In genomic region chr2:115512891-115513290, GRCm38 (mm10) we compare ENCODE assay signal across 19 mouse cellular contexts.
DNase-seq lines count a peak whose midpoint lies in the region; ATAC-seq and TF ChIP-seq lines count a peak whose summit lies in the region.
"Had no signal": no experiment of that assay in that cellular context is flagged by ENCODE, and none has a peak within 500 bp of the region (broad histone marks: within the 10 kb centered on the region; RNA-seq: fewer than 3 reads in every experiment).

No protein-coding gene starts in this region.

- H3K4me1 ChIP-seq in heart, embryonic 14.5 days (ENCODE audit: control insufficient read depth in 2 of 2, insufficient read depth in 2 of 2, low read length in 2 of 2) = peaks cover 5 to 14% of the 10 kb centered on the region in 2 experiments; a peak in 3 of 4 replicates
- H3K4me1 ChIP-seq in heart, embryonic 11.5 days (ENCODE audit: control insufficient read depth, insufficient read depth, low read length) = peaks cover 6% of the 10 kb centered on the region; the same call in 1 of the 2 replicates
- H3K4me1 ChIP-seq in lung, postnatal 0 days (ENCODE audit: insufficient read depth, low read depth, low read length) = no peaks in the 10 kb centered on the region
- H3K4me1 ChIP-seq in limb, embryonic 13.5 days = peaks cover 26% of the 10 kb centered on the region
- peaks cover 2% of the 10 kb centered on the region; the same call in 1 of the 2 replicates for H3K4me1 ChIP-seq in midbrain, embryonic 11.5 days (ENCODE audit: control insufficient read depth, insufficient read depth, low read length)

- TF ChIP-seq EP300 in lung, postnatal 0 days (IDR thresholded peaks at IDR 0.05) = no peak

- no peaks in the 10 kb centered on the region for H3K9me3 ChIP-seq in heart, embryonic 14.5 days (ENCODE audit: control insufficient read depth, low read length)
- no peaks in the 10 kb centered on the region for H3K9me3 ChIP-seq in heart, embryonic 11.5 days (replicated peaks; ENCODE audit: control insufficient read depth, low read length)
- no peaks in the 10 kb centered on the region for H3K9me3 ChIP-seq in lung, postnatal 0 days (ENCODE audit: low read length)
- H3K9me3 ChIP-seq in limb, embryonic 13.5 days = no peaks in the 10 kb centered on the region
- no peaks in the 10 kb centered on the region for H3K9me3 ChIP-seq in midbrain, embryonic 11.5 days (ENCODE audit: control insufficient read depth, low read length)
- H3K9me3 ChIP-seq: embryonic facial prominence, embryonic 13.5 days; G1E; midbrain, embryonic 12.5 days had no signal

- H3K9ac ChIP-seq in heart, embryonic 14.5 days (ENCODE audit: low read length) = no peak overlapping the region
- H3K9ac ChIP-seq in heart, embryonic 11.5 days (ENCODE audit: low read depth, low read length) = no peak overlapping the region
- no peak overlapping the region for H3K9ac ChIP-seq in lung, postnatal 0 days (replicated peaks; ENCODE audit: low read depth)
- H3K9ac ChIP-seq in limb, embryonic 13.5 days = no peak overlapping the region
- no peak overlapping the region for H3K9ac ChIP-seq in midbrain, embryonic 11.5 days (ENCODE audit: low read length)
- H3K9ac ChIP-seq: embryonic facial prominence, embryonic 13.5 days; midbrain, embryonic 12.5 days had no signal

- H3K27ac ChIP-seq in heart, embryonic 14.5 days (replicated peaks in 1 of 2; ENCODE audit: control insufficient read depth in 1 of 2, insufficient read depth in 1 of 2, low read depth in 2 of 2, low read length in 2 of 2) = peak overlapping the region; percentile 49 to 53; a peak in 3 of 4 replicates
- H3K27ac ChIP-seq in heart, embryonic 11.5 days (ENCODE audit: low read depth, low read length) = no peak overlapping the region
- no peak overlapping the region for H3K27ac ChIP-seq in lung, postnatal 0 days (ENCODE audit: low read length)
- H3K27ac ChIP-seq in limb, embryonic 13.5 days = no peak overlapping the region
- H3K27ac ChIP-seq in midbrain, embryonic 11.5 days (ENCODE audit: low read depth, low read length) = no peak overlapping the region
- H3K27ac ChIP-seq: embryonic facial prominence, embryonic 13.5 days; left cerebral cortex, adult 2 months; midbrain, embryonic 12.5 days had no signal

- H3K36me3 ChIP-seq in heart, embryonic 14.5 days (ENCODE audit: control insufficient read depth, insufficient read depth, low read length) = no peaks in the 10 kb centered on the region
- H3K36me3 ChIP-seq in heart, embryonic 11.5 days (ENCODE audit: control insufficient read depth, insufficient read depth, low read length) = no peaks in the 10 kb centered on the region
- no peaks in the 10 kb centered on the region for H3K36me3 ChIP-seq in lung, postnatal 0 days (ENCODE audit: insufficient read depth, low read length)
- no peaks in the 10 kb centered on the region for H3K36me3 ChIP-seq in limb, embryonic 13.5 days
- H3K36me3 ChIP-seq in midbrain, embryonic 11.5 days (ENCODE audit: control insufficient read depth, insufficient read depth, low read length) = no peaks in the 10 kb centered on the region
- H3K36me3 ChIP-seq: embryonic facial prominence, embryonic 13.5 days; G1E; midbrain, embryonic 12.5 days had no signal

- WGBS in heart, embryonic 14.5 days = 69% methylated on average over 8 of the region's 8 CpGs
- 60% methylated on average over 8 of the region's 8 CpGs for WGBS in heart, embryonic 11.5 days (ENCODE audit: insufficient replicate concordance)
- 40% methylated on average over 8 of the region's 8 CpGs for WGBS in lung, postnatal 0 days
- WGBS in limb, embryonic 13.5 days = 20% methylated on average over 8 of the region's 8 CpGs
- WGBS in midbrain, embryonic 11.5 days = 88% methylated on average over 8 of the region's 8 CpGs

- H3K27me3 ChIP-seq in heart, embryonic 14.5 days (ENCODE audit: control insufficient read depth, insufficient read depth, low read length) = no peaks in the 10 kb centered on the region
- H3K27me3 ChIP-seq in heart, embryonic 11.5 days (ENCODE audit: control insufficient read depth, insufficient read depth, low read length) = no peaks in the 10 kb centered on the region
- no peaks in the 10 kb centered on the region for H3K27me3 ChIP-seq in lung, postnatal 0 days (replicated peaks; ENCODE audit: insufficient read depth, low read length)
- H3K27me3 ChIP-seq in limb, embryonic 13.5 days = peaks cover 36% of the 10 kb centered on the region
- no peaks in the 10 kb centered on the region for H3K27me3 ChIP-seq in midbrain, embryonic 11.5 days (ENCODE audit: control insufficient read depth, insufficient read depth, low read length)
- H3K27me3 ChIP-seq: embryonic facial prominence, embryonic 13.5 days had no signal

- ATAC-seq in heart, embryonic 14.5 days (ENCODE audit: insufficient number of reproducible peaks, insufficient read depth, low FRiP score, low read depth) = no peak
- ATAC-seq in heart, embryonic 11.5 days (replicated peaks; ENCODE audit: insufficient number of reproducible peaks, low FRiP score, low TSS enrichment) = no peak
- ATAC-seq in lung, postnatal 0 days = no peak
- ATAC-seq in limb, embryonic 13.5 days (ENCODE audit: low FRiP score, low read depth) = peak; percentile 45; the same call in 1 of the 2 replicates
- no peak for ATAC-seq in midbrain, embryonic 11.5 days (ENCODE audit: low FRiP score)
- ATAC-seq: inflammation-experienced regulatory T-cells, adult 6 months had no signal

- TF ChIP-seq CTCF in lung, postnatal 0 days (IDR thresholded peaks at IDR 0.05) = no peak

- 0 out of 2 replicates have a peak overlapping the region, but pooled peaks have one; percentile 19 for H3K4me2 ChIP-seq in heart, embryonic 14.5 days (ENCODE audit: low read length)
- H3K4me2 ChIP-seq in heart, embryonic 11.5 days = no peak overlapping the region
- H3K4me2 ChIP-seq in lung, postnatal 0 days (replicated peaks; ENCODE audit: low read depth, low read length) = peak overlapping the region; percentile 4; the same call in 1 of the 2 replicates
- H3K4me2 ChIP-seq in limb, embryonic 13.5 days (replicated peaks) = peak overlapping the region; percentile 44
- H3K4me2 ChIP-seq in midbrain, embryonic 11.5 days = no peak overlapping the region
- H3K4me2 ChIP-seq: embryonic facial prominence, embryonic 13.5 days; midbrain, embryonic 12.5 days had no signal

- no peak for DNase-seq in lung, postnatal 0 days (ENCODE audit: low spot score)
- no peak for DNase-seq in lung, postnatal 25 days (ENCODE audit: low spot score)
- DNase-seq in frontal cortex, postnatal 14 days (ENCODE audit: low spot score in 2 of 2) = no peak
- DNase-seq in midbrain, embryonic 11.5 days (ENCODE audit: low spot score, missing footprints) = no peak
- DNase-seq: cerebellum, adult 11 months; gastrocnemius, postnatal 14 days; liver; lung, adult 2 months; right cerebral cortex, adult 18-20 months; spleen, adult 18-20 months had no signal

- H3K4me3 ChIP-seq in heart, embryonic 14.5 days (ENCODE audit: control insufficient read depth in 1 of 2, insufficient read depth in 1 of 2, low read depth in 1 of 2, low read length in 2 of 2) = no peak overlapping the region
- no peak overlapping the region for H3K4me3 ChIP-seq in heart, embryonic 11.5 days (ENCODE audit: low read depth, low read length)
- H3K4me3 ChIP-seq in lung, postnatal 0 days (ENCODE audit: low read depth, low read length) = no peak overlapping the region
- no peak overlapping the region for H3K4me3 ChIP-seq in limb, embryonic 13.5 days
- no peak overlapping the region for H3K4me3 ChIP-seq in midbrain, embryonic 11.5 days (ENCODE audit: low read depth, low read length)
- H3K4me3 ChIP-seq: embryonic facial prominence, embryonic 13.5 days; left cerebral cortex, adult 2 months; midbrain, embryonic 12.5 days; myocyte had no signal

Comparison
In these comparisons a context has a peak if more than half of its experiments do, and no peak if none do; other contexts are left out.
1. H3K27ac ChIP-seq: peak in heart, embryonic 14.5 days (2 of 2); none in heart, embryonic 11.5 days (single experiment), lung, postnatal 0 days (single experiment), limb, embryonic 13.5 days (single experiment) and midbrain, embryonic 11.5 days (single experiment).
2. H3K4me2 ChIP-seq: peak in heart, embryonic 14.5 days (single experiment), lung, postnatal 0 days (single experiment) and limb, embryonic 13.5 days (single experiment); none in heart, embryonic 11.5 days (single experiment) and midbrain, embryonic 11.5 days (single experiment).